Mouse (Mus musculus) MEL (cell line): Measurements from ENCODE around the gene Mtr.

Source experiments
- CTCF ChIP-seq, 3 experiments: IDR thresholded peaks in 2 of 3; conservative IDR thresholded peaks in 1 of 3; 2 replicates each; pipeline ENCODE4 v1.5.1; 2011 to 2012; ENCODE audit warnings: low read length in 3 of 3, low read depth in 2 of 3, mild to moderate bottlenecking in 2 of 3, improper control_type of control experiment in 1 of 3, inconsistent platforms in 1 of 3, mixed read lengths in 1 of 3, moderate library complexity in 1 of 3; ENCODE audit not compliant: control insufficient read depth in 1 of 3, insufficient read depth in 1 of 3, poor library complexity in 1 of 3, severe bottlenecking in 1 of 3
- E2F4 ChIP-seq: IDR thresholded peaks from 2 replicates; pipeline ENCODE4 v1.6.1; 2011; ENCODE audit warnings: low read depth, low read length, improper control_type of control experiment, borderline replicate concordance
- EP300 ChIP-seq, 2 experiments: IDR thresholded peaks; 2 replicates each; pipeline ENCODE4 v1.6.1; 2011; ENCODE audit warnings: improper control_type of control experiment in 2 of 2, low read length in 2 of 2, low read depth in 1 of 2, mild to moderate bottlenecking in 1 of 2
- JUND ChIP-seq: IDR thresholded peaks from 2 replicates; pipeline ENCODE4 v1.6.1; 2011; ENCODE audit warnings: low read depth, mild to moderate bottlenecking, improper control_type of control experiment, low read length
- KAT2A ChIP-seq: conservative IDR thresholded peaks from 2 replicates; pipeline ENCODE4 v1.6.1; 2012; ENCODE audit warnings: low read depth, low read length, improper control_type of control experiment, inconsistent platforms
- MAFK ChIP-seq: IDR thresholded peaks from 2 replicates; pipeline ENCODE4 v1.6.1; 2011; ENCODE audit warnings: low read depth, mild to moderate bottlenecking, low read length, improper control_type of control experiment, borderline replicate concordance
- POLR2A ChIP-seq, 2 experiments: IDR thresholded peaks; 2 replicates each; pipeline ENCODE4 v1.6.1; 2011 to 2012; ENCODE audit warnings: low read length in 2 of 2, mild to moderate bottlenecking in 2 of 2, control low read depth in 1 of 2, improper control_type of control experiment in 1 of 2, low read depth in 1 of 2, moderate library complexity in 1 of 2; ENCODE audit not compliant: control insufficient read depth in 1 of 2, insufficient read depth in 1 of 2, poor library complexity in 1 of 2
- POLR2AphosphoS5 ChIP-seq: IDR thresholded peaks from 2 replicates; pipeline ENCODE4 v1.6.1; 2012; ENCODE audit warnings: low read depth, borderline replicate concordance, mild to moderate bottlenecking, inconsistent platforms, low read length, moderate library complexity, mixed read lengths
- RCOR1 ChIP-seq: IDR thresholded peaks from 2 replicates; pipeline ENCODE4 v1.6.1; 2012; ENCODE audit warnings: low read depth, mild to moderate bottlenecking, inconsistent platforms, low read length, improper control_type of control experiment
- ZMIZ1 ChIP-seq: IDR thresholded peaks from 2 replicates; pipeline ENCODE4 v1.6.1; 2012; ENCODE audit warnings: low read depth, mild to moderate bottlenecking, inconsistent platforms, low read length, improper control_type of control experiment, moderate library complexity

DNA sequence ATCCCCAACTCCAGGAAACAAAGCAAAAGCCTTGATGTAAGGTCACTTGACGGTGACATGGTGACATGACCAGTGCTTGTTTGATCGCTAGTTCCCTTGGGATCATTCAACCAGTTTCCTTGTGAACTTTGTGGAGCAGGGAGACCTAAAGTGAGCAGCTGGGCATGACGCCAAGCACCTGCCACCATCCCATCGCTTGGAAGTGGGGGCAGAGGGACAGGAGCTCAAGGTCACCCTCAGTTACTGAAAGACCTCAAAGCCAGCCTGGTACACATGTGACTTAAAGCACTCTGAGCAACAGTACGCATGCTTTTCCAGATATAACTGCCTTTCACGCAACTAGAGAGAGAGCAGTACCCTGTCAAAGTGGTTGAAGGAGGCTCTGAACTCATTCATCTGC, 16.8 kb upstream of the Mtr start:
- TF ChIP-seq POLR2AphosphoS5, result no peak
- TF ChIP-seq JUND, result no peak
- TF ChIP-seq EP300 (IDR thresholded peaks at IDR 0.05; ENCODE audit: low read depth in 1 of 2, low read length in 2 of 2), result no peak
- no peak for TF ChIP-seq CTCF (IDR thresholded peaks at IDR 0.05 in 2 of 3, conservative IDR thresholded peaks at IDR 0.05 in 1 of 3; ENCODE audit: control insufficient read depth in 1 of 3, insufficient read depth in 1 of 3, low read depth in 2 of 3, low read length in 3 of 3, poor library complexity in 1 of 3, severe bottlenecking in 1 of 3)
- no peak for TF ChIP-seq POLR2A (IDR thresholded peaks at IDR 0.05; ENCODE audit: control insufficient read depth in 1 of 2, insufficient read depth in 1 of 2, low read depth in 1 of 2, low read length in 2 of 2, poor library complexity in 1 of 2)
- no peak for TF ChIP-seq ZMIZ1
- TF ChIP-seq KAT2A, result no peak
- TF ChIP-seq E2F4, result no peak
- no peak for TF ChIP-seq MAFK
- no peak for TF ChIP-seq RCOR1
